Mouse (Mus musculus) kidney, embryonic 16.5 days (tissue): ENCODE measurements around the gene Csf1. TPM values are rescaled to one million over a fixed set of nuclear protein-coding genes. Genes with fewer than 3 reads are reported as not detected.

Experiments
- ATAC-seq: fragments of 200-750 bp; cut with Nextera tagmentation; 2 replicates; pipeline ENCODE4 v1.8.0; 2017; ENCODE audit warnings: moderate TSS enrichment; ENCODE audit not compliant: low FRiP score, low TSS enrichment
- H3K27ac ChIP-seq: fragments of 300-500 bp; sonication (generic); 2 replicates; pipeline ENCODE4 v1.5.1; 2014; ENCODE audit warnings: low read length
- H3K27me3 ChIP-seq: fragments of 300-500 bp; sonication (generic); 2 replicates; pipeline ENCODE4 v1.6.1; 2014; ENCODE audit warnings: low read length, control low read depth, mixed read lengths; ENCODE audit not compliant: insufficient read depth
- H3K36me3 ChIP-seq: fragments of 300-500 bp; sonication (generic); 2 replicates; pipeline ENCODE4 v1.6.1; 2014; ENCODE audit warnings: low read length, control low read depth, mixed read lengths; ENCODE audit not compliant: insufficient read depth
- H3K4me1 ChIP-seq: fragments of 300-500 bp; sonication (generic); 2 replicates; pipeline ENCODE4 v1.6.1; 2014; ENCODE audit warnings: low read length, control low read depth, mixed read lengths; ENCODE audit not compliant: insufficient read depth
- H3K4me2 ChIP-seq: fragments of 300-500 bp; sonication (generic); replicated peaks from 2 replicates; pipeline ENCODE4 v1.6.1; 2014; ENCODE audit warnings: low read depth, low read length
- H3K4me3 ChIP-seq: fragments of 300-500 bp; sonication (generic); 2 replicates; pipeline ENCODE4 v1.5.1; 2014; ENCODE audit warnings: mild to moderate bottlenecking, low read length
- H3K9ac ChIP-seq: fragments of 300-500 bp; sonication (generic); replicated peaks from 2 replicates; pipeline ENCODE4 v1.6.1; 2014; ENCODE audit warnings: low read length
- H3K9me3 ChIP-seq: fragments of 300-500 bp; sonication (generic); 2 replicates; pipeline ENCODE4 v1.6.1; 2016; ENCODE audit warnings: low read length, control low read depth
- WGBS: fragments of 180-500 bp; shearing (Covaris S2); extraction: QIAGEN DNeasy Blood & Tissue Kit; methylation state at CpG from one replicate; pipeline ENCODE4 v1.1.7; 2014; 5-methylcytosine and 5-hydroxymethylcytosine counted together
- polyA plus RNA-seq: library from polyadenylated mRNA; unstranded; fragments of >200 nt; fragmentation: Nextera tagmentation; extraction: Ambion mirVana; gene quantifications from 2 replicates; pipeline ENCODE4 v1.2.1, GENCODE M21; 2015

The Csf1 gene
- polyA plus RNA-seq, 1 experiment from 2014 or later, result 9.0 TPM

- ATAC-seq, result peak; percentile 99
- Histone ChIP-seq H3K27me3 (no peaks in the 10 kb centered on the region), H3K9me3 (no peaks in the 10 kb centered on the region), H3K36me3 (no peaks in the 10 kb centered on the region), H3K4me3 (peak within 1 kb of the TSS; percentile 64), H3K4me1 (peaks cover 28% of the 10 kb centered on the region), H3K4me2 (peak within 1 kb of the TSS; percentile 78), H3K27ac (peak within 1 kb of the TSS; percentile 93), H3K9ac (peak within 1 kb of the TSS; percentile 87)
- WGBS, result under 1% methylated on average over 91 of the region's 93 CpGs
Measured at GRCm38 (mm10) chr3:107695948-107696881, 64.1 kb downstream of the Csf1 start, which contains the start of gene Ahcyl1. Gene Ahcyl1, minus strand, starts transcription at chr3:107696560.

GRCm38 (mm10) chr3:107695219-107695947 is 64.9 kb downstream of the Csf1 start:
- peak overlapping the region; percentile 64 for H3K4me3 ChIP-seq
- no peak for ATAC-seq

GRCm38 (mm10) chr3:107694256-107694900 is 65.9 kb downstream of the Csf1 start:
- H3K36me3 ChIP-seq, result no peaks in the 10 kb centered on the region
- no peak for ATAC-seq
- no peaks in the 10 kb centered on the region for H3K27me3 ChIP-seq
- 35% methylated on average over 2 of the region's 2 CpGs for WGBS
- H3K4me3 ChIP-seq, result peak overlapping the region; percentile 64
- peak overlapping the region; percentile 78 for H3K4me2 ChIP-seq
- H3K4me1 ChIP-seq, result peaks cover 45% of the 10 kb centered on the region
- peak overlapping the region; percentile 87 for H3K9ac ChIP-seq
- no peak overlapping the region for H3K27ac ChIP-seq
- H3K9me3 ChIP-seq, result no peaks in the 10 kb centered on the region

More at GRCm38 (mm10) chr3:107695219-107695947, 64.9 kb downstream of the Csf1 start:
- peak overlapping the region; percentile 93 for H3K27ac ChIP-seq
- no peaks in the 10 kb centered on the region for H3K36me3 ChIP-seq
- 3% methylated on average over 16 of the region's 16 CpGs for WGBS
- no peaks in the 10 kb centered on the region for H3K9me3 ChIP-seq
- H3K4me2 ChIP-seq, result peak overlapping the region; percentile 78
- H3K9ac ChIP-seq, result peak overlapping the region; percentile 87
- no peaks in the 10 kb centered on the region for H3K27me3 ChIP-seq
- H3K4me1 ChIP-seq, result peaks cover 36% of the 10 kb centered on the region

Other genes starting within 250 kb of the Csf1 start
- gene Slc6a17, start 242.5 kb downstream of the Csf1 start, polyA plus RNA-seq, result 2.8 and 3.8 TPM in 2 replicates
- not detected in 2 replicates for gene Ubl4b, start 205.4 kb downstream of the Csf1 start, polyA plus RNA-seq
- gene Alx3, start 165.4 kb downstream of the Csf1 start, polyA plus RNA-seq, result 0.09 TPM in 1 of 2 replicates, not detected in the other
- not detected in 2 replicates for gene Gm10961, start 129.1 kb downstream of the Csf1 start, polyA plus RNA-seq
- gene Strip1, start 128.8 kb downstream of the Csf1 start, polyA plus RNA-seq, result 46.8 and 46.9 TPM in 2 replicates
- gene Ahcyl1, start 63.9 kb downstream of the Csf1 start, polyA plus RNA-seq, result 95.7 and 96.1 TPM in 2 replicates
- not detected in 2 replicates for gene Eps8l3, start 116.8 kb upstream of the Csf1 start, polyA plus RNA-seq
- gene Gstm5, start 135.4 kb upstream of the Csf1 start, polyA plus RNA-seq, result 170 and 171 TPM in 2 replicates
- gene Gstm7, start 171.3 kb upstream of the Csf1 start, polyA plus RNA-seq, result 16.7 and 16.9 TPM in 2 replicates
- gene Gstm6, start 183.3 kb upstream of the Csf1 start, polyA plus RNA-seq, result 8.2 and 9.6 TPM in 2 replicates
- gene Gstm3, start 208.8 kb upstream of the Csf1 start, polyA plus RNA-seq, result 0.18 and 0.24 TPM in 2 replicates
- gene Gstm2, start 226.0 kb upstream of the Csf1 start, polyA plus RNA-seq, result 115 and 132 TPM in 2 replicates